Mouse (Mus musculus) layer of hippocampus, postnatal 36 days (tissue): Measurements from ENCODE around the gene Plpp3. TPM values are rescaled to one million over a fixed set of nuclear protein-coding genes. Genes with fewer than 3 reads are reported as not detected.

Experiments
- DNase-seq, 2 experiments: peaks; one replicate each; pipeline ENCODE4 v3.0.0; 2022
- total RNA-seq, 2 experiments: library from RNA; stranded (reverse); gene quantifications; 2 replicates each; pipeline ENCODE4 v1.2.3; 2021

The Plpp3 gene
- total RNA-seq: 100 to 1,000 TPM; 185 to 202 TPM

DNA sequence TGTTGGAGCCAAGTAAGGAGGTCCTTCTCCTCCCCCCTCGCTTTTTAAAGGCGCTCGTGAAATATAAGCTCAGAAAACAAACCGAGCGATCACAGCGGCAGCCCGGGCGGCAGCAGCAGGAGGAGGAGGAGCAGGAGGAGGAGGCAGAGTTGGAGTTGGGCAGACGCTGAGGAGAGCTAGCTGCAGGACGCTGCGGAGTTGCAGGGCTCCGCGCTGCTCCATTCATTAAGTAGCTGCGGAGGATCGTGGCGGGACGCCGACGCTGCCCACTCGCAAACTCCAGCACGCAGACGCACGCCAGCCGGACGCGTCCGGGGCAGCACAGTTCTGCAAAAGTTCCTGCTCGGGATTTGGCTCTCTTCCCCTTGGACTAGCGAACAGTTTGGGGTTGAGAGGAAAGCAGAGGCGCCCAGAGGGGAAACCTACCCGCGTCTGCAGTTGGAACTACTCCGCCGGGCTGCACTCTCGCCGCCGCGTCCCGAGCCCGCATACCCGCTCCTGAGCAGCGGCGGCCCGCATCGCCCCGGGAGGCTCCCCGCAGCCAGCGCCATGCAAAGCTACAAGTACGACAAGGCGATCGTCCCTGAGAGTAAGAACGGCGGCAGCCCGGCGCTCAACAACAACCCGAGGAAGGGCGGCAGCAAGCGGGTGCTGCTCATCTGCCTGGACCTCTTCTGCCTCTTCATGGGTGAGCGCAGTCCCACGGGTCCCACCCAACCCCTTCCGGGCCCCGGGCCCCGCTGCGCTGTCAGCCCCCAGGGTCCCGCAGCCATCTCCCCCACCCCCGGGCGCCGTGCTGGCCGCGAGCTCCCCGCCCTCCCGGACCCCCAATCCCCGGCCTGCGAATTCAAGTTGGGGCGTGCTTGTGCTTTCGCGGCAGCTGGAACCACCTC lies at the start of gene Plpp3:
Gene Plpp3 (plus strand): TSS at position 72 of the 893 bp plus-strand sequence.
- peak; percentile 82 to 83 for DNase-seq

DNA sequence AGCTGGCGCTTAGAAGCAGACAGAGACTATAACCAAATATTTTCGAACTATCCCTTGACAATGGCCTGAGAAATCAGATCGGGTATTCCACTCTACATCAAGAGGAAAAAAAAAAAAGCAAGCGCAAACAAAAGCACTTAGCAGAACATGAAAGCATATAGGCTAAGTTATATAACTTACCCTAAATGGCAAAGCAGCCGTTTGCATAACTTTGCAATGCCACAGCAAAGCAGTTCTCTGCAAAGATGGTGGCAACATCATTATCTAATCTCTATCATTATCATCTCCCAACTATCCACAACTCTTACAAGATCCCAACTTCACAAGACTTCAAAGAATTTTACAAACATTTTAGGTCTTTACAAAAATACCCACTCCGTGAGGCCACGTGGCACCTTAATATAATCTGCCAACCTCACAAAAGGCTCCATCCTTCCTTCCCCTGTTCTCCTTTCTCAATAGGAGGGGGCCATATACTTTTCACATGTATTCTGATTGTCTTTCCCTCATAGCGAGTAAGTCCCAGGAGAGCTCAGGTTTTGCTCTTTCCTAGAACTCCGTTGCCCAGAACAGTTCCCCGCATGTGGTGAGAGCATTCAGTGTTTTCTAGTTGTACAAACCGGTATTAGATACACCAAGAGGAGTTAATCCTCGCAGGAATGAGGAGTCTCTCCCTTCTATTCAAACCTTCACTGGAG lies 49.1 kb upstream of the Plpp3 start:
- no peak for DNase-seq

DNA sequence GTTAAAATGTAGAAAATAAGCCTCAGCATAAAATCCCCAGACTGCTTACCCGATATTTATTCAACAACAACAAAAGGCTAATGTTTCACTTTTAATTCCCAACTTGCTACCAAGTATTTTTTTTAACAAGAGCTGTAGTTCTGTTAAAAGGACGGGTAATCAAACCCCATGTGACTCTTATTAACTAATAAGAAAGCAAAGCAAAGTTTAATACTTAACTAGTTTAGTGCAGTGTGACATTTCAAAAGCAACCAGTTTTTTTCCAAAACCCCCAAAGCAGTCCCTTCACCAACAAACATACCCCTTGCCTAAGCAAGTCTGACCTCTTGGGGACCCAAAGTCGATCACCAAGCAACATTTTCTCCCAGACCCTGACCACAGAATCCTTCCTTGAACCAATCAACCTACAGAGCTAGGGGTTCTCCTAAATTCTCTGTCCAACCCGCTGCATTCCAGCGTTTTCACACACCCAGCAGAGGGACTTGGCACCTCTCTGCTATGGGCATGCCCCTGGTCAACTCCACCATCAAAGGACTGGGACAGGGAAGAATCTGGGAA lies 48.4 kb upstream of the Plpp3 start:
- DNase-seq: no peak

- DNase-seq: peak; percentile 79
These were observed 47.8 kb upstream of the Plpp3 start, which contains the start of gene Prkaa2 for GRCm38 (mm10) chr4:105109199-105109989. TSS of gene Prkaa2 (minus strand) at chr4:105109890.

GRCm38 (mm10) chr4:105109990-105110683 lies 47.0 kb upstream of the Plpp3 start:
- peak; percentile 29 to 43 for DNase-seq

- no peak for DNase-seq
These were observed 46.5 kb upstream of the Plpp3 start for GRCm38 (mm10) chr4:105110684-105111035.

DNA sequence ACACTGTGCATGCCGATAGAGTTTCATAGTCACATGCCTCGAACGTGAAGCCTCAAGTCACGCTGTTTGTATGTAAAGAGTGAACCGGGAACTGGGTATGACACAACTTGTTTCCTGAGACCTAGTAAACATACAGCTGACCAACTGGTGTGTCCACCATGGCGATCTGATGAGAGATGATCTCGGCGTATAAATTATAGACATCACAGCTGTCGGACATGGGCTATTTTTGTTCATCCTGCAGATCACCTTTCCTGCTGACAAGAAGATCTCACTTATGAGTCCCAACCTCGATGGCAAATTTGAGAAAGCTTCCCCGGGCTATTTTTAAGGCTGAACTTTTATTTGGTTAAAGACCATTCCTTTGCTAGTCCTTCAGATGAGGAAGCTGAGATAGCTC lies 45.4 kb upstream of the Plpp3 start:
- no peak for DNase-seq

GRCm38 (mm10) chr4:105113042-105113441 lies 44.1 kb upstream of the Plpp3 start:
- no peak for DNase-seq

- DNase-seq: no peak
These were observed 43.7 kb upstream of the Plpp3 start for GRCm38 (mm10) chr4:105113468-105113867.

GRCm38 (mm10) chr4:105121081-105121480 lies 36.1 kb upstream of the Plpp3 start:
- DNase-seq: peak in 1 of 2 experiments; percentile 16

GRCm38 (mm10) chr4:105122429-105122828 lies 34.7 kb upstream of the Plpp3 start:
- DNase-seq: peak in 1 of 2 experiments; percentile 15

DNA sequence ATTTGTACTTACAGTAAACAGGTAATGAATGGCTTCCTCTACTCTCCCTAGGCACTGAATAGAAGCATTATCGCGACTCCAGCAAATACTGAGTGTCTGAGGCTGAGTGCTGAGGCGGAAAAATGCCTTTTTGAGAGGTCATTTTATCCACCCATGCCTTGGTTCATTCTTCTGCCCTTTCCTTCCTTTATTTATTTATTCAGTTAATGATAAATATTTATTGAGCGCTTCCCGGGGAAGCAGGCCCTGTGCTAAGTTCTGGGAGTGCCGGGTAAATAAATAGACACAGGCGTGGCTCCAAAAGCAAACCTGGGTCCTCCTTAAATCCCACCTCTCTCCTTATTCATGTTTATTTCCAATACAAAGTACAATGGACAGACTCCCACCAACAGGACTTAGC lies 27.9 kb upstream of the Plpp3 start:
- DNase-seq: no peak

GRCm38 (mm10) chr4:105131756-105132314 lies 25.3 kb upstream of the Plpp3 start:
- no peak for DNase-seq

- DNase-seq: no peak
These were observed 23.6 kb upstream of the Plpp3 start for GRCm38 (mm10) chr4:105133350-105134050.

- DNase-seq: no peak
These were observed 7.7 kb upstream of the Plpp3 start for GRCm38 (mm10) chr4:105149492-105149891.

DNA sequence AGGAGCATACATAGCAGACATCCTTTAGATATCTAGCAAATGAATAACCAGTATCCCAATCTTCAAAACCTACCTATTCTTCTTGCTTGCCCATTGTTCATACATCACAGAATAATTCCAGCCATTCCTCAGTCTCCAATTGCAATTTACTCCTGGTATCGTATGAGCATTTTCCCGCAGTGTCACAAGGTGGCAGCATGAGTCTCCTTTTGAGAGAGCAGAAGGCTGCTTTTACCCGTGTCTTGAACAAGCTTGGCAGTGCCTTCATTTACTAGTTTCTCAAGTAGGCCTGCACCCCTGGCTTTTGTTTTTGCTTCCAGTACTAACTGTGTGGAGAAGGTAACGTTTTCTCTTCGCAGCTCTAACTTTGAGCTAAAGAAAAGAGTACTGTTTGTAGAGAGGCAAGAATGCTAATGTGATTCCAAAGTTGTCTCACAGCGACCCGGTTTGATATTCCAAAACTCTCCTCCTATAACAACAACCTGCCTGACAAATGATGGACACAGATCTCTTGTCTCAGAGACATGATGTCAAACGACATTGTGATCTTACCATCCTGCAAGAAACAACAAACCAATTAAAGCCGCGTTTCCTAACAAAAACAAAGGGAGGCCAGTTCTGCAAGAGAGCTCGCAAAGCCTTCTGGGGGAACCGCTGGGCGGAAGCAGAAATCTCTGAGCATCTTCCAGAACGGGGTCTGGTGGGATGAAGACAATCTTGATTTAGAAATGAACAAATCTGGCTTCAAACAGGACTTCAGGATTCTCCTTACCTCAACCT lies 5.0 kb upstream of the Plpp3 start:
- peak; percentile 72 to 74 for DNase-seq

GRCm38 (mm10) chr4:105153227-105153626 lies 3.9 kb upstream of the Plpp3 start:
- no peak for DNase-seq

DNA sequence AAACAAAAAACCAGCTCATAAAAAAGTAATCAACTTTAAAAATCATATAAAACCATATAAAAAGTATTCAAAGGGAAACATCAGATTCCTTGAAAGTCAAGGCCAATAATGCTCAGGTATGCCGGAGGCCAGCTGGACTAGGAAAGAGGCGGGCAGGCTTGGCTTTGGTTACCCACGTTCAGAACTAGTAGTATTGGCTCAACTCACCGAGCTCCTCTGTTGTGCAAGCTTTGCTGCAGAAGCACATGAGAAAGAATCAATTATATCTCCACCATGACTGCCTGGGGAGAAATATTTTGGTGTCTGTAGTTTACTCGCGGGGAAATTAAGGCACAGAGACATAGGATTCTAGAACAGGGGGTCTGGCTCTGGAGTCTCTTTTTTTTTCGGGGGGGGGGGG lies 866 bp upstream of the Plpp3 start:
- DNase-seq: no peak

DNA sequence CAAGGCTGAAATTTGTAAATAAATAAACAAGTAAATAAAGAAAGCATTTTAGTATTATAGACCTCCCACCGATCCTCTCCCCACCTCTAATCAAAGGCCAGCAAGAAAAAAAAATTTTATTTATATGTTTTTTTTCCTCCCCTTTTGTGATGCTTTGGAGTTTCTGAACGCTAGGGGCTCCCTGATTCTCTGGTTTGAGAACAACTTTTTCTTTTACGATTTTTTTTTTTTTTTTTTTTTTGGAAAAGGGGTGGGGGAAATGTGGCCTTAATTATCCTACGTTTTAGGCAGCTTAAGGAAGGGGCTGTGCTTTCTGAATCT lies 232 bp upstream of the Plpp3 start:
- DNase-seq: no peak

GRCm38 (mm10) chr4:105158169-105158555 lies 1.0 kb downstream of the Plpp3 start:
- DNase-seq: peak; percentile 63 to 71
